Mouse (Mus musculus): ENCODE results near the gene Azin2. TPM values are rescaled to one million over a fixed set of nuclear protein-coding genes. Genes with fewer than 3 reads are reported as not detected.

The Azin2 gene
- total and polyA plus RNA-seq, 2 experiments, result 1.7 to 5.7 TPM

- H3K27ac ChIP-seq (replicated peaks; ENCODE audit: insufficient read depth, low read depth, low read length), result no peak overlapping the region
- H3K4me1 ChIP-seq (ENCODE audit: control insufficient read depth, insufficient read depth, low read length), result peaks cover 18% of the 10 kb centered on the region
- no peak overlapping the region for H3K9ac ChIP-seq (ENCODE audit: low read depth, low read length)
- no peak for TF ChIP-seq CTCF (IDR thresholded peaks at IDR 0.05; ENCODE audit: low read depth, low read length)
- TF ChIP-seq POLR2A (IDR thresholded peaks at IDR 0.05; ENCODE audit: extremely low read depth, insufficient read depth, low read length), result no peak
- H3K27me3 ChIP-seq (ENCODE audit: control insufficient read depth, insufficient read depth, low read length), result no peaks in the 10 kb centered on the region
- 29% methylated on average over 7 of the region's 7 CpGs for WGBS
- DNase-seq (ENCODE audit: extremely low read depth, low read depth, low spot score), result no peak
- H3K36me3 ChIP-seq (ENCODE audit: control insufficient read depth, insufficient read depth, low read length), result no peaks in the 10 kb centered on the region
- H3K4me3 ChIP-seq (ENCODE audit: insufficient read depth, low read depth, low read length), result no peak overlapping the region
- 0 out of 2 replicates have a peak, but pooled peaks cover 3% of the 10 kb centered on the region for H3K79me2 ChIP-seq (ENCODE audit: control insufficient read depth, insufficient read depth, low read length)
Measured at GRCm38 (mm10) chr4:128966751-128967150, 4.5 kb upstream of the Azin2 start.

GRCm38 (mm10) chr4:128962926-128963290 lies 666 bp upstream of the Azin2 start:
- 0 out of 2 replicates have a peak, but pooled peaks cover 3% of the 10 kb centered on the region for H3K79me2 ChIP-seq (ENCODE audit: control insufficient read depth, insufficient read depth, low read length)
- H3K27ac ChIP-seq (replicated peaks; ENCODE audit: insufficient read depth, low read depth, low read length), result no peak overlapping the region
- 22% methylated on average over 9 of the region's 9 CpGs for WGBS
- H3K4me1 ChIP-seq (ENCODE audit: control insufficient read depth, insufficient read depth, low read length), result peaks cover 6% of the 10 kb centered on the region
- H3K9ac ChIP-seq (ENCODE audit: low read depth, low read length), result no peak overlapping the region
- no peak overlapping the region for H3K4me3 ChIP-seq (ENCODE audit: insufficient read depth, low read depth, low read length)
- H3K36me3 ChIP-seq (ENCODE audit: control insufficient read depth, insufficient read depth, low read length), result no peaks in the 10 kb centered on the region
- no peak for DNase-seq (ENCODE audit: extremely low read depth, low read depth, low spot score)
- no peak for TF ChIP-seq CTCF (IDR thresholded peaks at IDR 0.05; ENCODE audit: low read depth, low read length)
- TF ChIP-seq POLR2A (IDR thresholded peaks at IDR 0.05; ENCODE audit: extremely low read depth, insufficient read depth, low read length), result no peak
- H3K27me3 ChIP-seq (ENCODE audit: control insufficient read depth, insufficient read depth, low read length), result no peaks in the 10 kb centered on the region

DNA sequence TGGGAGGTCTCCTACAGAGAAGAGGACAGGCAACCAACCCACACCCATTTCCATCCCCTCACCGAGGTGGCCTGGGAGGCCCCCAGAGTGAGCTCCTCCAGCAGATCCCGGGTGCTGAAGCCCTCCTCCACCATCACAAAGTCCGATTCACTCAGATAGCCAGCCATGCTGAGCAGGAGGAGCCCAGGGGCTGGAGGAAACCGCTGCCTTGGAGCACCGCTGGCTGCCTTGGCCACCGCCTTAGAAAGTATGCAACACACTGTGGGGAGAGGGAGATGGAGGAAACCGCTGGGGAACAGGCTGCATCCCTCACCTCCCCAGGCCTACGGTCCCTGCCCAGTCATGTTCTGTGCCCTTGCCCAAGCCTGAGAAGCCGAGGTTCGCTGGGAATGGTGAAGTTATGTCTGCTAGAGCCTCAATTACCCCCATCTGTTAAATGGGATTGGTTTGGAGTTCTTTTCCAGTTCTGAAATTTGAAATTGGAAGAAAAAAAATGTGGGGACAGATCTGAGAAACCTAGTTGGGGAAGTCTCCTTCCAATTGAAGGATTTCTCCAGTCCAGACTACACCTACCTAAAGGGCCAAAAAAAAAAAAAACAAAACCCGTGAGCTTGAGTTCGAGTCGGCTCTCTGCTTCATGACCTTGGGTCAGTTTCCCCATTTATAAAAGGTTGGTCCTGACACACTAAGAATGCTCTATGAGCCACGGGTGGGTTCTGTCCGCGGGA lies 777 bp downstream of the Azin2 start:
- Histone ChIP-seq H3K79me2 (ENCODE audit: control insufficient read depth, insufficient read depth, low read length) (0 out of 2 replicates have a peak, but pooled peaks cover 3% of the 10 kb centered on the region), H3K4me3 (ENCODE audit: insufficient read depth, low read depth, low read length) (peak overlapping the region; percentile 83), H3K9ac (ENCODE audit: low read depth, low read length) (peak overlapping the region; percentile 89), H3K4me1 (ENCODE audit: control insufficient read depth, insufficient read depth, low read length) (peaks cover 4% of the 10 kb centered on the region), H3K36me3 (ENCODE audit: control insufficient read depth, insufficient read depth, low read length) (no peaks in the 10 kb centered on the region), H3K27ac (replicated peaks; ENCODE audit: insufficient read depth, low read depth, low read length) (no peak overlapping the region), H3K27me3 (ENCODE audit: control insufficient read depth, insufficient read depth, low read length) (no peaks in the 10 kb centered on the region)
- 41% methylated on average over 16 of the region's 16 CpGs for WGBS
- DNase-seq (ENCODE audit: extremely low read depth, low read depth, low spot score), result no peak
- TF ChIP-seq POLR2A (IDR thresholded peaks at IDR 0.05; ENCODE audit: extremely low read depth, insufficient read depth, low read length) (no peak), CTCF (IDR thresholded peaks at IDR 0.05; ENCODE audit: low read depth, low read length) (no peak)

DNA sequence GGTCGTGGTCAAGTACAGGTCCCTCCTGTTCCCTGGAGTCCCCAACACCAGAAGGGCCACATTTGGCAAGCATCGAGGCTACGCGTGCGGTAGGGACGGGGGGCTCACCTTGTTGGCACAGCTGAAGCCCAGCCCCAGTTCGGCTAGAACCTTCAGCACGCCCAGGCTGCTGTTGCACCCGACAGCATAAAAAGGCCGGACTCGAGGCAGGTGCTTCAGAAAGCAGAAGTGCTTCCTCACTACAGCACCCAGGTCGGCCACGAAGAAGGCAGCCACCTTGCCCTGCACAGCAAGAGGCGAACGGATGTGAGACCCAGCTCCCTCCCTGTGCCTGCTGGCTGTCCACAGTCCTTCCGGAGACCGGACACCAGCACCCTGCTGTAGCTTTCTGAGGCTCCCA lies 2.6 kb downstream of the Azin2 start:
- no peak overlapping the region for H3K27ac ChIP-seq (replicated peaks; ENCODE audit: insufficient read depth, low read depth, low read length)
- H3K9ac ChIP-seq (ENCODE audit: low read depth, low read length), result no peak overlapping the region
- no peaks in the 10 kb centered on the region for H3K27me3 ChIP-seq (ENCODE audit: control insufficient read depth, insufficient read depth, low read length)
- TF ChIP-seq CTCF (IDR thresholded peaks at IDR 0.05; ENCODE audit: low read depth, low read length) (no peak), POLR2A (IDR thresholded peaks at IDR 0.05; ENCODE audit: extremely low read depth, insufficient read depth, low read length) (no peak)
- no peak overlapping the region for H3K4me3 ChIP-seq (ENCODE audit: insufficient read depth, low read depth, low read length)
- 0 out of 2 replicates have a peak, but pooled peaks cover 3% of the 10 kb centered on the region for H3K79me2 ChIP-seq (ENCODE audit: control insufficient read depth, insufficient read depth, low read length)
- DNase-seq (ENCODE audit: extremely low read depth, low read depth, low spot score), result no peak
- peaks cover 4% of the 10 kb centered on the region; the same call in 1 of the 2 replicates for H3K4me1 ChIP-seq (ENCODE audit: control insufficient read depth, insufficient read depth, low read length)
- WGBS, result 92% methylated on average over 17 of the region's 17 CpGs
- H3K36me3 ChIP-seq (ENCODE audit: control insufficient read depth, insufficient read depth, low read length), result no peaks in the 10 kb centered on the region

DNA sequence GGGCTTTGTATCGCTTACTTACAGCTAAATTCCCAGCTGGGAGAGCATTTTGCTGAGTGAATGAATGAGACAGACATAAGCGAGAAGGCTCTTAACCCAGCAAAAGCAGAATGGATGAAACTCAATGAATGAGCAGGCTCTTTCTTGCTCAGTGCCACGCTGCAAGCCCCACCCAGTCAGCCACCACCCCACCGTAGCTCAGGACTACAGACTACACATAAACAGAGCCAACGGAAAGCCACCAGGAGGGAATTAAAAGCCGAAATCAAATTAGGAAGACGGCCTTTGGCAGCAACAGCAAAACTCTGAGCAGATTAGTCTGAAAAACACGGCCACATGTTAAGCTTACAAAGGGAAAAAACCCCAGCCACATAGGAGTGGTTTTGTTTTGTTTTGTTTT lies 3.4 kb downstream of the Azin2 start:
- no peak for TF ChIP-seq POLR2A (IDR thresholded peaks at IDR 0.05; ENCODE audit: extremely low read depth, insufficient read depth, low read length)
- TF ChIP-seq CTCF (IDR thresholded peaks at IDR 0.05; ENCODE audit: low read depth, low read length), result no peak
- H3K4me3 ChIP-seq (ENCODE audit: insufficient read depth, low read depth, low read length), result no peak overlapping the region
- no peak overlapping the region for H3K9ac ChIP-seq (ENCODE audit: low read depth, low read length)
- H3K36me3 ChIP-seq (ENCODE audit: control insufficient read depth, insufficient read depth, low read length), result no peaks in the 10 kb centered on the region
- 0 out of 2 replicates have a peak, but pooled peaks cover 3% of the 10 kb centered on the region for H3K79me2 ChIP-seq (ENCODE audit: control insufficient read depth, insufficient read depth, low read length)
- H3K4me1 ChIP-seq (ENCODE audit: control insufficient read depth, insufficient read depth, low read length), result peaks cover 4% of the 10 kb centered on the region; the same call in 1 of the 2 replicates
- DNase-seq (ENCODE audit: extremely low read depth, low read depth, low spot score), result no peak
- H3K27ac ChIP-seq (replicated peaks; ENCODE audit: insufficient read depth, low read depth, low read length), result no peak overlapping the region
- H3K27me3 ChIP-seq (ENCODE audit: control insufficient read depth, insufficient read depth, low read length), result no peaks in the 10 kb centered on the region
- 90% methylated on average over 8 of the region's 8 CpGs for WGBS

DNA sequence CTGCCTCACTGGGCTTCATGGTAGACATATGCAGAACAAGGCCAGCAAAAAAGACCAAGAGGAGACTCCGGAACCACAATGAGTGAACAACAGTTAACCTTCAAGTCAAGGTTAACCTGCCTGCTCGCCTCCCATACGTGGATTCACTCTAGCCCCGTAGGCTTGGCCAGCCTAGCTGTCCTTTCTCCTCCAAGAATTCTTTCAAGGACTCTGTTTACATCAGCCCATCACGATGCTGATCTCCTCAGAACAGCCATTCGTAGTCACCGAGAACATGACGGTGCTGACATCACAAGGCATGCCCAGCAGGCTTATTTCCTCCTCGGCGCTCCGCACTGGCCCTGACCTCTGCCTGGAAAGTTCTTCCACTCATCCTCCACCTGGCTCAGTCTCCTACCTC lies 4.1 kb downstream of the Azin2 start:
- Histone ChIP-seq H3K36me3 (ENCODE audit: control insufficient read depth, insufficient read depth, low read length) (no peaks in the 10 kb centered on the region), H3K79me2 (ENCODE audit: control insufficient read depth, insufficient read depth, low read length) (0 out of 2 replicates have a peak, but pooled peaks cover 3% of the 10 kb centered on the region), H3K4me1 (ENCODE audit: control insufficient read depth, insufficient read depth, low read length) (peaks cover 4% of the 10 kb centered on the region; the same call in 1 of the 2 replicates), H3K4me3 (ENCODE audit: insufficient read depth, low read depth, low read length) (no peak overlapping the region), H3K27me3 (ENCODE audit: control insufficient read depth, insufficient read depth, low read length) (no peaks in the 10 kb centered on the region), H3K9ac (ENCODE audit: low read depth, low read length) (no peak overlapping the region), H3K27ac (replicated peaks; ENCODE audit: insufficient read depth, low read depth, low read length) (no peak overlapping the region)
- TF ChIP-seq POLR2A (IDR thresholded peaks at IDR 0.05; ENCODE audit: extremely low read depth, insufficient read depth, low read length) (no peak), CTCF (IDR thresholded peaks at IDR 0.05; ENCODE audit: low read depth, low read length) (no peak)
- WGBS, result 85% methylated on average over 11 of the region's 11 CpGs
- no peak for DNase-seq (ENCODE audit: extremely low read depth, low read depth, low spot score)
